Mouse (Mus musculus): ENCODE results near the gene Hyou1. TPM values are rescaled to one million over a fixed set of nuclear protein-coding genes. Genes with fewer than 3 reads are reported as not detected.

Hyou1 gene
- polyA plus RNA-seq, 1 experiment from 2014 or later = 16.0 TPM

GRCm38 (mm10) chr9:44341487-44341886 is 37.8 kb upstream of the Hyou1 start:
- peak overlapping the region; percentile 87 for H3K4me3 ChIP-seq
- H3K4me1 ChIP-seq = peaks cover 43% of the 10 kb centered on the region
- 68% methylated on average over 5 of the region's 5 CpGs for WGBS
- peaks cover 56% of the 10 kb centered on the region for H3K36me3 ChIP-seq
- H3K9me3 ChIP-seq = no peaks in the 10 kb centered on the region
- H3K27me3 ChIP-seq (replicated peaks) = no peaks in the 10 kb centered on the region
- H3K4me2 ChIP-seq = peak overlapping the region; percentile 81
- ATAC-seq (ENCODE audit: extremely low read depth, insufficient number of reproducible peaks, low FRiP score, low TSS enrichment) = no peak
- peak overlapping the region; percentile 95 for H3K9ac ChIP-seq
- peak overlapping the region; percentile 100 for H3K27ac ChIP-seq (replicated peaks)

- peak overlapping the region; percentile 100 for H3K27ac ChIP-seq (replicated peaks)
- peak; percentile 39 for ATAC-seq (ENCODE audit: extremely low read depth, insufficient number of reproducible peaks, low FRiP score, low TSS enrichment)
Observed at GRCm38 (mm10) chr9:44342173-44342572, 37.1 kb upstream of the Hyou1 start.

GRCm38 (mm10) chr9:44342605-44343004 is 36.7 kb upstream of the Hyou1 start:
- WGBS = 80% methylated on average over 1 of the region's 1 CpGs
- ATAC-seq (ENCODE audit: extremely low read depth, insufficient number of reproducible peaks, low FRiP score, low TSS enrichment) = no peak
- H3K36me3 ChIP-seq = peaks cover 56% of the 10 kb centered on the region
- H3K4me1 ChIP-seq = peaks cover 32% of the 10 kb centered on the region
- no peaks in the 10 kb centered on the region for H3K27me3 ChIP-seq (replicated peaks)
- peak overlapping the region; percentile 87 for H3K4me3 ChIP-seq
- peak overlapping the region; percentile 95 for H3K9ac ChIP-seq
- peak overlapping the region; percentile 81 for H3K4me2 ChIP-seq
- H3K9me3 ChIP-seq = no peaks in the 10 kb centered on the region
- peak overlapping the region; percentile 100 for H3K27ac ChIP-seq (replicated peaks)

More at GRCm38 (mm10) chr9:44342173-44342572, 37.1 kb upstream of the Hyou1 start:
- Histone ChIP-seq H3K9ac (peak overlapping the region; percentile 95), H3K36me3 (peaks cover 56% of the 10 kb centered on the region), H3K4me1 (peaks cover 36% of the 10 kb centered on the region), H3K4me2 (peak overlapping the region; percentile 81), H3K27me3 (replicated peaks) (no peaks in the 10 kb centered on the region), H3K4me3 (peak overlapping the region; percentile 87), H3K9me3 (no peaks in the 10 kb centered on the region)
- WGBS = 47% methylated on average over 3 of the region's 3 CpGs

- Histone ChIP-seq H3K36me3 (peaks cover 56% of the 10 kb centered on the region), H3K27ac (replicated peaks) (peak overlapping the region; percentile 100), H3K9me3 (no peaks in the 10 kb centered on the region), H3K9ac (peak overlapping the region; percentile 95), H3K4me2 (peak overlapping the region; percentile 81), H3K4me3 (peak overlapping the region; percentile 87), H3K27me3 (replicated peaks) (no peaks in the 10 kb centered on the region), H3K4me1 (peaks cover 26% of the 10 kb centered on the region)
- peak; percentile 47 for ATAC-seq (ENCODE audit: extremely low read depth, insufficient number of reproducible peaks, low FRiP score, low TSS enrichment)
- WGBS = 3% methylated on average over 6 of the region's 6 CpGs
Observed at GRCm38 (mm10) chr9:44343290-44343689, 36.0 kb upstream of the Hyou1 start.

- peak; percentile 81 for ATAC-seq (ENCODE audit: extremely low read depth, insufficient number of reproducible peaks, low FRiP score, low TSS enrichment)
- under 1% methylated on average over 39 of the region's 39 CpGs for WGBS
- peaks cover 56% of the 10 kb centered on the region for H3K36me3 ChIP-seq
- peak within 1 kb of the TSS; percentile 95 for H3K9ac ChIP-seq
- H3K27me3 ChIP-seq (replicated peaks) = no peaks in the 10 kb centered on the region
- H3K4me2 ChIP-seq = peak within 1 kb of the TSS; percentile 81
- H3K9me3 ChIP-seq = no peaks in the 10 kb centered on the region
- H3K4me1 ChIP-seq = peaks cover 26% of the 10 kb centered on the region
- peak within 1 kb of the TSS; percentile 87 for H3K4me3 ChIP-seq
- peak within 1 kb of the TSS; percentile 100 for H3K27ac ChIP-seq (replicated peaks)
Observed at GRCm38 (mm10) chr9:44343781-44344421, 35.4 kb upstream of the Hyou1 start, which contains the start of gene Hmbs. Gene Hmbs (minus strand): TSS chr9:44344228.

GRCm38 (mm10) chr9:44345570-44346433 is 33.5 kb upstream of the Hyou1 start:
- H3K27me3 ChIP-seq (replicated peaks) = no peaks in the 10 kb centered on the region
- H3K9me3 ChIP-seq = no peaks in the 10 kb centered on the region
- H3K9ac ChIP-seq = no peak overlapping the region
- H3K27ac ChIP-seq (replicated peaks) = no peak overlapping the region
- ATAC-seq (ENCODE audit: extremely low read depth, insufficient number of reproducible peaks, low FRiP score, low TSS enrichment) = no peak
- peaks cover 56% of the 10 kb centered on the region for H3K36me3 ChIP-seq
- no peak overlapping the region for H3K4me2 ChIP-seq
- H3K4me3 ChIP-seq = no peak overlapping the region
- WGBS = 78% methylated on average over 6 of the region's 6 CpGs
- peaks cover 26% of the 10 kb centered on the region for H3K4me1 ChIP-seq

GRCm38 (mm10) chr9:44347166-44347565 is 32.1 kb upstream of the Hyou1 start:
- Histone ChIP-seq H3K4me3 (no peak overlapping the region), H3K27me3 (replicated peaks) (no peaks in the 10 kb centered on the region), H3K36me3 (peaks cover 59% of the 10 kb centered on the region), H3K27ac (replicated peaks) (no peak overlapping the region), H3K9me3 (no peaks in the 10 kb centered on the region), H3K4me2 (no peak overlapping the region), H3K9ac (no peak overlapping the region), H3K4me1 (peaks cover 19% of the 10 kb centered on the region)
- ATAC-seq (ENCODE audit: extremely low read depth, insufficient number of reproducible peaks, low FRiP score, low TSS enrichment) = no peak
- WGBS = 92% methylated on average over 9 of the region's 9 CpGs

- Histone ChIP-seq H3K9ac (no peak overlapping the region), H3K4me3 (no peak overlapping the region), H3K9me3 (no peaks in the 10 kb centered on the region), H3K36me3 (peaks cover 63% of the 10 kb centered on the region), H3K4me2 (no peak overlapping the region), H3K27ac (replicated peaks) (no peak overlapping the region), H3K27me3 (replicated peaks) (no peaks in the 10 kb centered on the region), H3K4me1 (peaks cover 14% of the 10 kb centered on the region)
- 83% methylated on average over 4 of the region's 4 CpGs for WGBS
- no peak for ATAC-seq (ENCODE audit: extremely low read depth, insufficient number of reproducible peaks, low FRiP score, low TSS enrichment)
Observed at GRCm38 (mm10) chr9:44347621-44348020, 31.7 kb upstream of the Hyou1 start.

- H3K27me3 ChIP-seq (replicated peaks) = no peaks in the 10 kb centered on the region
- no peaks in the 10 kb centered on the region for H3K9me3 ChIP-seq
- no peak overlapping the region for H3K4me3 ChIP-seq
- no peak overlapping the region for H3K27ac ChIP-seq (replicated peaks)
- WGBS = 91% methylated on average over 4 of the region's 4 CpGs
- no peak for ATAC-seq (ENCODE audit: extremely low read depth, insufficient number of reproducible peaks, low FRiP score, low TSS enrichment)
- peaks cover 73% of the 10 kb centered on the region for H3K36me3 ChIP-seq
- no peak overlapping the region for H3K9ac ChIP-seq
- H3K4me1 ChIP-seq = peaks cover 7% of the 10 kb centered on the region; the same call in 1 of the 2 replicates
- no peak overlapping the region for H3K4me2 ChIP-seq
Observed at GRCm38 (mm10) chr9:44348546-44348945, 30.7 kb upstream of the Hyou1 start.

GRCm38 (mm10) chr9:44351396-44351795 is 27.9 kb upstream of the Hyou1 start:
- Histone ChIP-seq H3K9me3 (no peaks in the 10 kb centered on the region), H3K27ac (replicated peaks) (no peak overlapping the region), H3K4me1 (no peaks in the 10 kb centered on the region), H3K9ac (no peak overlapping the region), H3K4me2 (no peak overlapping the region), H3K4me3 (no peak overlapping the region), H3K36me3 (peaks cover 100% of the 10 kb centered on the region), H3K27me3 (replicated peaks) (no peaks in the 10 kb centered on the region)
- WGBS = 90% methylated on average over 4 of the region's 4 CpGs
- ATAC-seq (ENCODE audit: extremely low read depth, insufficient number of reproducible peaks, low FRiP score, low TSS enrichment) = no peak

GRCm38 (mm10) chr9:44352337-44352736 is 27.0 kb upstream of the Hyou1 start:
- 88% methylated on average over 10 of the region's 10 CpGs for WGBS
- no peak for ATAC-seq (ENCODE audit: extremely low read depth, insufficient number of reproducible peaks, low FRiP score, low TSS enrichment)
- H3K36me3 ChIP-seq = peaks cover 99% of the 10 kb centered on the region
- no peaks in the 10 kb centered on the region for H3K27me3 ChIP-seq (replicated peaks)
- H3K4me3 ChIP-seq = no peak overlapping the region
- no peak overlapping the region for H3K9ac ChIP-seq
- H3K9me3 ChIP-seq = no peaks in the 10 kb centered on the region
- no peak overlapping the region for H3K27ac ChIP-seq (replicated peaks)
- H3K4me2 ChIP-seq = no peak overlapping the region
- H3K4me1 ChIP-seq = no peaks in the 10 kb centered on the region

Measured in heart, embryonic 13.5 days (tissue).